Mouse (Mus musculus) limb, embryonic 15.5 days (tissue): ENCODE measurements at regions not wholly inside any gene's neighbourhood (a gene's known extent, or its start where the extent isn't known, plus 50 kb on each side); places are given as distances from the start of the nearest gene placed in this dataset.

ENCODE experiments used
- ATAC-seq: fragments of 200-750 bp; cut with Nextera tagmentation; 2 replicates; pipeline ENCODE4 v1.8.0; 2017; ENCODE audit warnings: low read depth, moderate TSS enrichment; ENCODE audit not compliant: insufficient number of reproducible peaks, low FRiP score, low TSS enrichment
- H3K27ac ChIP-seq: fragments of 300-500 bp; sonication (generic); 2 replicates; pipeline ENCODE4 v1.5.1; 2015; ENCODE audit warnings: moderate library complexity, mild to moderate bottlenecking, inconsistent platforms
- H3K27me3 ChIP-seq: fragments of 300-500 bp; sonication (generic); 2 replicates; pipeline ENCODE4 v1.6.1; 2015; ENCODE audit warnings: inconsistent platforms
- H3K36me3 ChIP-seq: fragments of 300-500 bp; sonication (generic); 2 replicates; pipeline ENCODE4 v1.6.1; 2015; ENCODE audit warnings: inconsistent platforms
- H3K4me1 ChIP-seq: fragments of 300-500 bp; sonication (generic); 2 replicates; pipeline ENCODE4 v1.6.1; 2015; ENCODE audit warnings: inconsistent platforms
- H3K4me2 ChIP-seq: fragments of 300-500 bp; sonication (generic); 2 replicates; pipeline ENCODE4 v1.6.1; 2015; ENCODE audit warnings: mild to moderate bottlenecking, inconsistent platforms
- H3K4me3 ChIP-seq: fragments of 300-500 bp; sonication (generic); 2 replicates; pipeline ENCODE4 v1.5.1; 2015; ENCODE audit warnings: mild to moderate bottlenecking, inconsistent platforms
- H3K9ac ChIP-seq: fragments of 300-500 bp; sonication (generic); 2 replicates; pipeline ENCODE4 v1.6.1; 2015; ENCODE audit warnings: inconsistent platforms
- H3K9me3 ChIP-seq: fragments of 300-500 bp; sonication (generic); 2 replicates; pipeline ENCODE4 v1.6.1; 2016; ENCODE audit warnings: inconsistent platforms
- WGBS: fragments of 180-500 bp; shearing (Covaris S2); methylation state at CpG from one replicate; pipeline ENCODE4 v1.1.7; 2015; 5-methylcytosine and 5-hydroxymethylcytosine counted together

DNA sequence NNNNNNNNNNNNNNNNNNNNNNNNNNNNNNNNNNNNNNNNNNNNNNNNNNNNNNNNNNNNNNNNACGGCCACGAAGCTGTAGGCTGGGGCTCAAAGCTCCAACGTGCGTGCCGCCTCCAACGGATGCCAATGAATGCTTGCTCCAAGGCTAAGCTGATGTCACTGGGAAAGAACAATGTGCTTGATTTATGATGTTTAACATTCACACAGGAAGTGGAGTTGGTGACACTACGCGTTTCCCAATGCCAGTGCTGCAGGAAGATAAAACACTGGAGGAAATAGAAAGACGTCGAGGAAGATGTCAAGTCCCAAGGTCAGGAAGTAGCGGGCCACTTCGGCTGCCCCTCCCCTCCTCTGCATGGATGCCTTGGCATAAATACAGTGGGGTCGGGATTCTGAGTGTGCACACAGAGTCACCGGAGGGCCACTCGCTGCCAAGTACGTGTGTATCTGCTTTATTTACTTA, 180.7 kb upstream of the Azi2 start:
- Histone ChIP-seq H3K9me3 (no peaks in the 10 kb centered on the region), H3K9ac (no peak overlapping the region), H3K4me2 (no peak overlapping the region), H3K4me3 (no peak overlapping the region), H3K27ac (no peak overlapping the region), H3K27me3 (no peaks in the 10 kb centered on the region), H3K4me1 (no peaks in the 10 kb centered on the region), H3K36me3 (no peaks in the 10 kb centered on the region)
- ATAC-seq, result no peak
- WGBS, result 77% methylated on average over 16 of the region's 16 CpGs

GRCm38 (mm10) chr9:117843531-117843930, 196.8 kb upstream of the Azi2 start:
- H3K4me1 ChIP-seq, result peaks cover 5% of the 10 kb centered on the region
- H3K27me3 ChIP-seq, result no peaks in the 10 kb centered on the region
- no peaks in the 10 kb centered on the region for H3K9me3 ChIP-seq
- no peaks in the 10 kb centered on the region for H3K36me3 ChIP-seq
- no peak overlapping the region for H3K4me3 ChIP-seq
- no peak overlapping the region for H3K27ac ChIP-seq
- WGBS, result 50% methylated on average over 4 of the region's 4 CpGs
- no peak for ATAC-seq
- H3K4me2 ChIP-seq, result no peak overlapping the region
- no peak overlapping the region for H3K9ac ChIP-seq

DNA sequence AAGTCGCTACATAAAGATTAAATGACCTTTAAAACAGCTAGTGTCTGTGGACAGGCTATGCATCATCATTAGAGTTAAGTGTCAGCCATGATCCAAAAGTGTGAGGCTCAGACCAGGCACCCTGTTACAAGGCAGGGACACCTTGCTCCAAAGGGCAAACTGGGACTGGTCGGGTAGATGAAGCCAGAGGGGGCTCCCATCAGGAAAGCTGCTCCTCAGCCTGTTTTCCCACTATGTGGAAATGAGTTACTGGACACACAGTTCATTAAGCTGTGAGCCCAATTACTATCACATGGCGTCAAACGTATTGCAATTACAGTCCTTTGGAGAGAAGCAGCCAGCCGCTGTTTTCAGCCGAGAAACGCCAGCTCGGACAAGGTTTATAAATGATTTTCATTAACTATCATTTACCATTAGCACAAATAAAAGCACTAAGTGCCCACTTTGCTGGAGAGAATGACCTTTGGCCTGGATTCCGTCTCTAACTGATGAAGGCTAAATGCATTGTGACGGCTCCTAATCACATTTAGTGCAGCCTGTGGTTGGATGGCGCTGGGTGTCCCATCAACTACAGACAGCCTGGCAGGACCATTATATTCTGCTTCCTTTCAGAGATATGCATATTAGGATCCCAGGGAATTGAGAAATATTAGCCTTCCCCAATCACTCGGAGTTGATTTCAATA, 203.5 kb upstream of the Azi2 start:
- Histone ChIP-seq H3K27me3 (no peaks in the 10 kb centered on the region), H3K36me3 (no peaks in the 10 kb centered on the region), H3K9ac (no peak overlapping the region), H3K4me3 (no peak overlapping the region), H3K9me3 (no peaks in the 10 kb centered on the region), H3K4me2 (no peak overlapping the region), H3K4me1 (no peaks in the 10 kb centered on the region), H3K27ac (no peak overlapping the region)
- 41% methylated on average over 12 of the region's 12 CpGs for WGBS
- no peak for ATAC-seq

DNA sequence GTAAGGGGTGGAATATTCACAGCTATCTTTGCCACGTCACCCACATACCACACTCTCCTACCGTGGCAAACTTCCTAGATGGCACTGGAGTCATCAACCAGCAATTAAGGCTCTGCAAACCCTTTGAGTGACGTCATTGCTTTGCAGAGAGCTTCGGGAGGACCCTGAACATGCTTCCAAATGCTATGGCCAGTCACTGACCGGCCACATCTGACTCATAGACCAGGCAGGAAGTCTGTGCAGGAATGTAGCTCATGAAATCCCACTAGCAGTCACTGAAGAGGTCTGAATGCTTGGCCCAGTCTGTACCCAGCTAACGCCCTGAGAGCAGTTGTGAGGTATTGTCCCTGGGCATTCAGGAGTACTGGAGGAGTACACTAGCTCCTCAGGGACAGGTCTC, 203.9 kb upstream of the Rbms3 start:
- no peak for ATAC-seq
- H3K27me3 ChIP-seq, result no peaks in the 10 kb centered on the region
- H3K4me1 ChIP-seq, result no peaks in the 10 kb centered on the region
- H3K9me3 ChIP-seq, result no peaks in the 10 kb centered on the region
- H3K36me3 ChIP-seq, result no peaks in the 10 kb centered on the region
- WGBS, result 67% methylated on average over 6 of the region's 6 CpGs
- H3K27ac ChIP-seq, result no peak overlapping the region
- no peak overlapping the region for H3K9ac ChIP-seq
- no peak overlapping the region for H3K4me3 ChIP-seq
- no peak overlapping the region for H3K4me2 ChIP-seq

DNA sequence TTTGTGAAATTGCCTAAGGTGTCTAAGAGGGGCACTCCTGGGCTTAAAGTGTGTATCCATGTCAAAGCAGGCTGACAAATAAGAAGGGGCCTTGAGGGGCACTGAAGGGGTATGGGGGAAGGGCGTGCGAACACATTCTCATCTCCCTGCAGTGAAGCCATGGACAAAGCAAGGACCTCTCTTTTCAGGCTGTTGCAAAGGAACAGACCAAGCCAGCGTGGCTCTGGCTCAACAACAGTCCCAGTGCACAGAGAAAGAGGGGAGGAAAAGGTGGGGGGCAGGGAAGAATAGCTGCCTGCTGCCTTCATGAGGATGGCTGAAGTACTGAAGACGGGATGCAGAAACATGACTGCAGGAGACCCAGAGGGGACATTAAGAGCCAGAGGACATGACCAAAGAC, 184.9 kb upstream of the Rbms3 start:
- no peak overlapping the region for H3K27ac ChIP-seq
- no peak for ATAC-seq
- H3K4me3 ChIP-seq, result no peak overlapping the region
- H3K27me3 ChIP-seq, result no peaks in the 10 kb centered on the region
- 0 out of 2 replicates have a peak, but pooled peaks cover 9% of the 10 kb centered on the region for H3K4me1 ChIP-seq
- H3K9me3 ChIP-seq, result no peaks in the 10 kb centered on the region
- H3K36me3 ChIP-seq, result no peaks in the 10 kb centered on the region
- no peak overlapping the region for H3K4me2 ChIP-seq
- H3K9ac ChIP-seq, result no peak overlapping the region
- 61% methylated on average over 4 of the region's 4 CpGs for WGBS

GRCm38 (mm10) chr9:117813216-117813615, 183.5 kb upstream of the Rbms3 start:
- H3K27me3 ChIP-seq, result no peaks in the 10 kb centered on the region
- no peaks in the 10 kb centered on the region for H3K36me3 ChIP-seq
- no peak overlapping the region for H3K27ac ChIP-seq
- H3K9ac ChIP-seq, result no peak overlapping the region
- 0 out of 2 replicates have a peak, but pooled peaks cover 9% of the 10 kb centered on the region for H3K4me1 ChIP-seq
- no peak for ATAC-seq
- H3K4me3 ChIP-seq, result no peak overlapping the region
- H3K4me2 ChIP-seq, result no peak overlapping the region
- 62% methylated on average over 9 of the region's 9 CpGs for WGBS
- no peaks in the 10 kb centered on the region for H3K9me3 ChIP-seq

- no peak for ATAC-seq
- WGBS, result 64% methylated on average over 9 of the region's 9 CpGs
These were observed 176.1 kb upstream of the Rbms3 start for GRCm38 (mm10) chr9:117805812-117806211.

GRCm38 (mm10) chr9:117784186-117784591, 154.5 kb upstream of the Rbms3 start:
- Histone ChIP-seq H3K9me3 (no peaks in the 10 kb centered on the region), H3K4me1 (0 out of 2 replicates have a peak, but pooled peaks cover 2% of the 10 kb centered on the region), H3K27me3 (no peaks in the 10 kb centered on the region), H3K36me3 (no peaks in the 10 kb centered on the region), H3K4me2 (no peak overlapping the region), H3K9ac (no peak overlapping the region), H3K4me3 (no peak overlapping the region), H3K27ac (no peak overlapping the region)
- ATAC-seq, result no peak
- WGBS, result 54% methylated on average over 5 of the region's 5 CpGs

More at GRCm38 (mm10) chr9:117805812-117806211, 176.1 kb upstream of the Rbms3 start:
- Histone ChIP-seq H3K4me2 (no peak overlapping the region), H3K27ac (no peak overlapping the region), H3K36me3 (no peaks in the 10 kb centered on the region), H3K27me3 (no peaks in the 10 kb centered on the region), H3K9me3 (no peaks in the 10 kb centered on the region), H3K9ac (no peak overlapping the region), H3K4me3 (no peak overlapping the region), H3K4me1 (no peaks in the 10 kb centered on the region)

DNA sequence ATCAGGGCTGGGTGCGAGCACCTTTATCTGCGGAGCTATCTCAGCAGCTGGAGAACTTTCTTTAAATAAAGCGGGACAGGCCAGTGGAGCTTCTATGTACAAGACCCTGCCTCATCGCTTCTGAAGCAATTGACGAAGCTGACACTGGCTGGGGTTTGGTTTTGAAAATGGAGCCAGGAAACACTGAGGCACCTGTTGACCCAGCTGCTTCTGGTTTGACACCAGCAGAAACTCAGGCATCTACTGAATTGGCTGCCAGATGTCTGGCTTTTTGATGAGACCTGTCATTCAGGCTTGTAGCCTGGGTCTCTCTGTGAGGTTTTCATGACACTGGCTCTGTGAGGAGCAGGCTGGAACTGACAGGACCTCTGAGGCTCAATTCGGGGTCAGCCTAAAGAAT, 124.9 kb upstream of the Rbms3 start:
- no peak overlapping the region for H3K27ac ChIP-seq

GRCm38 (mm10) chr9:117753466-117753865, 123.8 kb upstream of the Rbms3 start:
- H3K4me1 ChIP-seq, result peaks cover 3% of the 10 kb centered on the region; the same call in 1 of the 2 replicates
- no peak overlapping the region for H3K9ac ChIP-seq
- no peak overlapping the region for H3K4me3 ChIP-seq
- no peaks in the 10 kb centered on the region for H3K36me3 ChIP-seq
- H3K9me3 ChIP-seq, result no peaks in the 10 kb centered on the region
- H3K4me2 ChIP-seq, result no peak overlapping the region
- no peaks in the 10 kb centered on the region for H3K27me3 ChIP-seq
- H3K27ac ChIP-seq, result no peak overlapping the region
- ATAC-seq, result no peak
- WGBS, result 67% methylated on average over 3 of the region's 3 CpGs

More for the DNA sequence above, 124.9 kb upstream of the Rbms3 start:
- ATAC-seq, result no peak
- no peaks in the 10 kb centered on the region for H3K9me3 ChIP-seq
- H3K4me3 ChIP-seq, result no peak overlapping the region
- 84% methylated on average over 6 of the region's 6 CpGs for WGBS
- no peak overlapping the region for H3K4me2 ChIP-seq
- no peaks in the 10 kb centered on the region for H3K36me3 ChIP-seq
- no peak overlapping the region for H3K9ac ChIP-seq
- H3K27me3 ChIP-seq, result no peaks in the 10 kb centered on the region
- peaks cover 3% of the 10 kb centered on the region; the same call in 1 of the 2 replicates for H3K4me1 ChIP-seq

DNA sequence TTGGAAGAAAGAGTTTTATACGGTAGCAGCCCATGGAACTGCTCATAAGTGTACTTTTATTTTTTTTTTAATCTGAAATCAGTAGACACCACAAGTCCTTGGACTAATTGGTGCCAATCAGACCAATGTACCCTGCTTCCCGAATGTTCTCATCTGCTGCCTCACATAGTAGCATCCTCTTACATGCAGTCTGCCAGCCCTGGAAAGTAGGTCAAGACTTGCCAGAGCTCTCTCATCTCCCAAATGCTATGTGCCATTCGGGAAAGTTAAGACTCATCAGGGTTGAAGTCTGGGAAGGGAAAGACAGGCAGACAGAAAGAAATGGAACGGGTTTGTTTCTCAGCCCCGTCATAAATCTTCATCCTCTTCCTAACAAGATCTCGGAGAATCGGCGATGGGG, 115.2 kb upstream of the Rbms3 start:
- Histone ChIP-seq H3K4me2 (no peak overlapping the region), H3K27me3 (no peaks in the 10 kb centered on the region), H3K9me3 (no peaks in the 10 kb centered on the region), H3K36me3 (no peaks in the 10 kb centered on the region), H3K4me3 (no peak overlapping the region), H3K9ac (no peak overlapping the region), H3K4me1 (no peaks in the 10 kb centered on the region), H3K27ac (no peak overlapping the region)
- WGBS, result 83% methylated on average over 8 of the region's 8 CpGs
- ATAC-seq, result no peak

DNA sequence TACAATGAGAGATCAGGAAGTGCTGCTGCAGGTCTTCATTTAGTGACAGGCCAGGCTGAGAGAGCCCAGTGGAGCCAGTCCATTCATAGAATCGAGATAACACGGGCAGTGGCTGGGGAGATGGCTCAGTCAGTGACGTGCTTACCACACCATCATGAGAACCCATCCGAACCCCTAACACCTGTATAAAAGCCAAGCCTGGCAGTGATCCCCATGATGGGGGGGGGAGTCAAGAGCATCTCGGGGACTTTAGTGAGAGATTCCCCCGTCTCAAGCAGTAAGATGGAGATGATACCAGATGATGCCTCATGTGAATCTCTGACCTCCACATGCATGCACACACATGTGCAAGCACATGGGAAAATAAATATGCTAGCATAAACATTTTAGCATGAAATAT, 99.7 kb upstream of the Rbms3 start:
- WGBS, result 91% methylated on average over 6 of the region's 6 CpGs
- Histone ChIP-seq H3K9me3 (no peaks in the 10 kb centered on the region), H3K4me2 (no peak overlapping the region), H3K9ac (no peak overlapping the region), H3K27ac (no peak overlapping the region), H3K36me3 (no peaks in the 10 kb centered on the region), H3K4me1 (no peaks in the 10 kb centered on the region), H3K4me3 (no peak overlapping the region), H3K27me3 (no peaks in the 10 kb centered on the region)
- ATAC-seq, result no peak
